Mouse (Mus musculus) liver, adult 2 months (tissue): ENCODE data around the gene Maff.
A peak's percentile ranks its signal among the peaks of the same experiment; 100 is the strongest.

Experiments
- CTCF ChIP-seq: fragments of 200-500 bp; IDR thresholded peaks from 2 replicates; pipeline ENCODE4 v1.5.1; 2011; ENCODE audit warnings: low read depth, low read length, control low read depth
- POLR2A ChIP-seq: fragments of 200-500 bp; IDR thresholded peaks from 2 replicates; pipeline ENCODE4 v1.6.1; 2011; ENCODE audit warnings: low read length, control low read depth; ENCODE audit not compliant: insufficient read depth; ENCODE audit errors: extremely low read depth

DNA sequence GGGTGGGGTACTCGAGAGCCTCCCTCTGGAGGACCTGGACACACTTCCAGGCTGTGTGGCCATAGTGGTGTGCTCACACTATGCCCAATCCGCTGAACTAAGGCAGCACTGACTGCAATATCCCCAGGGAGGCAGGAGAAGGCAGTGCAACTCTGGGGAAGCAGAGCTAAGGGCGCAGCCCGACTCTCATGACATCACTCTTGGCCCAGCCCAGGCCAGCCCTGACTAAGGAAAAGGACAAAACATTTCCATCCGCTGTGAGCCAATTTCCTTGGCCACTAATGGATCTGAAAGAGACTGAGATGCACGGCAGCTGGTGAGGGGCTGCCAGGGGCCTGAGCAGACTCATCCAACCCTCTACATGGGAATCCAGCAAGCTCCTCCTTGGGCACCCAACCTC is 31.3 kb downstream of the Maff start:
- TF ChIP-seq CTCF, result peak; percentile 61
- TF ChIP-seq POLR2A, result no peak
